Mouse (Mus musculus) inflammation-experienced regulatory T-cells, adult 16 weeks (primary cell): ENCODE results near the gene Rif1. TPM values are rescaled to one million over a fixed set of nuclear protein-coding genes. Genes with fewer than 3 reads are reported as not detected.

Experiments
- polyA plus RNA-seq: library from polyadenylated mRNA; unstranded; fragments of 100-300 nt; shearing (Covaris generic); gene quantifications from one replicate; pipeline ENCODE4 v1.2.1, GENCODE M21; 2017

The Rif1 gene
- 31.7 TPM for polyA plus RNA-seq

DNA sequence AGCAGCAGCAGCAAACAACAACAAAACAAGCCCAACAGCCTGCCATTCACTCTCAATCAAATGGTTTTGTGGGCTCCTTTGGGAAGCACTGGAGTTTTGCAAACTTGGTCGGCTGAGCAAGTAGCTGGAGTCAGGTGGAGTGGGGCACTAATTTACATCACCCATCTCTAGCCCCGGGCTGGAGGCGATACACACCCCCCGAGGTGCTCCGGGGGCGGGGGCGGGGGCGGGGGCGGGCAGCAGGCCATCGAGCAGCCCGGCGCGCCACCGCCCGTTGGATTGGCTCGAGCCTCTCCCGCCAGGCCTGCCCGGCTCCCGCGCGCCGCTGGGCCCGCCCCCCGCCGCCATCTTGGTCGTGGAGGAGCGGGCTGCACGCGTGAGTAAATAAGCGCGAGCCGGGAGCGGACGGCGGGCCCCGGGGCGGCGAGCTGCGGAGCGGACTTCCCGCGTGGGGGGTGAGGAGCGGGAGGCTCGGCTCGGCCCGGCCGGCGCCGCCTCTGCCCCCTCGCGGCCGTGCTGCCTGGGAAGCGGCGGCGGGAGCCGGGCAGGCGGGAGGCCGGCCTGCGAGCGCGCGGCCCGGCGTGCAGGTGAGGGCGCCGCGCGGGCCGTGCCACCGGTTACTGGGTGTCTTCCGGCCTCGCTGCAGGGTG lies at the start of gene Rif1:
Rif1 (plus strand) TSS at position 342 of the 650 bp plus-strand sequence.

DNA sequence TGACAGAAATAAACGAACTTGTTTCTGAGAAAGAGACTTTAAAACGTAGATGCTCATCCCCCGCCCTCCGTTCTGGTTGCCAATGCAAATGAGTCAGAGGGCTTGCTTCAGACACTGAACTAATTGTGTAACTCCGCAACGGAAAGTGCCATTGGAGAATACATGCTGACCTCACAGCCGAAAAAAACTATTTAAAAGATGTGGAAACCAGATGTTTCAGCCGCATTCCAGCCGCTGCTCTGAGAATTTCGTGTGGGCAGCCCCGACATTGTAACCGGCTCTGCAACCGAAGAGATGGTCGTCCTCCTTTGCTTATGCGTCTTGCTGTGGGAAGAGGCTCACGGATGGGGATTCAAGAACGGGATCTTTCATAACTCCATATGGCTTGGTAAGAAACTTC lies 34.8 kb upstream of the Rif1 start, which contains the start of gene Tnfaip6:
Tnfaip6 (plus strand) TSS at position 128 of the 400 bp plus-strand sequence.

Other genes starting within 250 kb of the Rif1 start
- gene Rbm43, start 137.7 kb upstream of the Rif1 start, polyA plus RNA-seq = 64.7 TPM
- gene Nmi, start 99.3 kb upstream of the Rif1 start, polyA plus RNA-seq = 186 TPM
- gene Tnfaip6, start 34.8 kb upstream of the Rif1 start, polyA plus RNA-seq = not detected